Mouse (Mus musculus) bone marrow, adult 2 months (tissue): Measurements from ENCODE around the gene Fhdc1.

Experiments used
- CTCF ChIP-seq: fragments of 200-500 bp; IDR thresholded peaks from 2 replicates; pipeline ENCODE4 v1.5.1; 2011; ENCODE audit warnings: low read length, control low read depth; ENCODE audit not compliant: control insufficient read depth, insufficient read depth
- POLR2A ChIP-seq: fragments of 200-500 bp; IDR thresholded peaks from 2 replicates; pipeline ENCODE4 v1.6.1; 2011; ENCODE audit warnings: low read depth, mild to moderate bottlenecking, control low read depth, low read length, borderline replicate concordance; ENCODE audit not compliant: control insufficient read depth

- TF ChIP-seq CTCF (no peak), POLR2A (no peak)
These were observed 4.7 kb upstream of the Fhdc1 start for GRCm38 (mm10) chr3:84484891-84485290.
